Mouse (Mus musculus): ENCODE measurements around the gene Fxyd1. TPM values are rescaled to one million over a fixed set of nuclear protein-coding genes. Genes with fewer than 3 reads are reported as not detected.
A peak's percentile ranks its signal among the peaks of the same experiment; 100 is the strongest.

Gene Fxyd1
- polyA plus RNA-seq, 1 experiment from 2014 or later, result 76.3 TPM

- no peaks in the 10 kb centered on the region for H3K9me3 ChIP-seq (replicated peaks; ENCODE audit: low read length)
- DNase-seq (ENCODE audit: low spot score) (no peak), ATAC-seq (replicated peaks; ENCODE audit: low FRiP score, low read depth) (no peak)
- H3K4me3 ChIP-seq (replicated peaks; ENCODE audit: low read depth, low read length), result 0 out of 2 replicates have a peak overlapping the region, but pooled peaks have one; percentile 14
- no peak for TF ChIP-seq CTCF (IDR thresholded peaks at IDR 0.05; ENCODE audit: low read depth)
- no peak overlapping the region for H3K27ac ChIP-seq
- H3K4me2 ChIP-seq (ENCODE audit: low read length), result peak overlapping the region; percentile 41
- peaks cover 39% of the 10 kb centered on the region for H3K27me3 ChIP-seq (ENCODE audit: insufficient read depth, low read length)
- 3% methylated on average over 22 of the region's 22 CpGs for WGBS
- H3K9ac ChIP-seq (ENCODE audit: low read depth, low read length), result no peak overlapping the region
- no peaks in the 10 kb centered on the region for H3K36me3 ChIP-seq (ENCODE audit: insufficient read depth, low read length)
- peaks cover 19% of the 10 kb centered on the region for H3K4me1 ChIP-seq (replicated peaks; ENCODE audit: insufficient read depth, low read length)
These were observed 4.8 kb downstream of the Fxyd1 start for GRCm38 (mm10) chr7:31052251-31052635.

DNA sequence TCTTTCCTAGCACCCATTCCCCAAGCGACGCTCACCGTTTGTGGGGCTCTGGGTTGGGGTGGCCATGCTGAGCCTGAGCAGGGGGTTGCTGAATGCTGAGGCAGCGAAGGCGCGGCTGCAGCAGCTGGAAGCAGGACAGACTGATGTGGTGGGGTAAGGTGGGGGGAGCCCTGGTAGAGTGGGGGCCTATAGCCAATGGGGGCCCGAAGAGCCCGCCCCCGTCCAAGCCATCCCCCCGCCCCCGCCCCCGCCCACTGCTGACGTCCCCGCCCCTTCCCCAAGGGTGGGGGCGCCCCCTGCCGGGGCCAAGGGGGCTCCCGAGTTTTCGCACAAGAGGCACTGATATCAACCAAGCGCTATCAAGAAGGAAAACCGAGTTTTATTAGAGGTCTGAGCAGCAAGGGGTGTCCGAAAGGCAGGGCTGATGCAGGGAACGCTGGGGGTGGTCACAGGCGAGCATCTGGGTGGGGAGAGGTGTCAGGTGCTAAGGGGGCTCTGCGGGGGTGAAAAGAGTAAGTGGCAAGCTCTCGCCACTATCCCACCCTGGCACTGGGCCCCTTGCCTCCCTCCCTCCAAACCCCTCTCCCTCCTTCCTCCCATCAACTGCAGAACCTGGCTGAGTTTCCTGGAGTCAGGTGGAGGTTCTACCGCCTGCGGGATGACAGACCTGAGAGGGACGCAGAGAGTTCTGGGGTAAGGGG lies 5.5 kb downstream of the Fxyd1 start, which contains the start of gene Fxyd7:
TSS of gene Fxyd7 (minus strand) at position 147 of the 701 bp plus-strand sequence.
- H3K9me3 ChIP-seq (replicated peaks; ENCODE audit: low read length), result no peaks in the 10 kb centered on the region
- TF ChIP-seq CTCF (IDR thresholded peaks at IDR 0.05; ENCODE audit: low read depth), result no peak
- 4% methylated on average over 25 of the region's 28 CpGs for WGBS
- H3K36me3 ChIP-seq (ENCODE audit: insufficient read depth, low read length), result no peaks in the 10 kb centered on the region
- no peak within 1 kb of the TSS for H3K27ac ChIP-seq
- H3K4me3 ChIP-seq (replicated peaks; ENCODE audit: low read depth, low read length), result peak within 1 kb of the TSS; percentile 14; the same call in 1 of the 2 replicates
- peak within 1 kb of the TSS; percentile 41 for H3K4me2 ChIP-seq (ENCODE audit: low read length)
- ATAC-seq (replicated peaks; ENCODE audit: low FRiP score, low read depth), result no peak
- H3K27me3 ChIP-seq (ENCODE audit: insufficient read depth, low read length), result peaks cover 39% of the 10 kb centered on the region
- H3K9ac ChIP-seq (ENCODE audit: low read depth, low read length), result no peak within 1 kb of the TSS
- peaks cover 19% of the 10 kb centered on the region for H3K4me1 ChIP-seq (replicated peaks; ENCODE audit: insufficient read depth, low read length)
- DNase-seq (ENCODE audit: low spot score), result peak; percentile 13

GRCm38 (mm10) chr7:31050921-31051320 lies 6.1 kb downstream of the Fxyd1 start:
- Histone ChIP-seq H3K9ac (ENCODE audit: low read depth, low read length) (no peak overlapping the region), H3K27me3 (ENCODE audit: insufficient read depth, low read length) (peaks cover 39% of the 10 kb centered on the region), H3K36me3 (ENCODE audit: insufficient read depth, low read length) (no peaks in the 10 kb centered on the region), H3K4me1 (replicated peaks; ENCODE audit: insufficient read depth, low read length) (peaks cover 19% of the 10 kb centered on the region), H3K27ac (no peak overlapping the region), H3K9me3 (replicated peaks; ENCODE audit: low read length) (no peaks in the 10 kb centered on the region), H3K4me3 (replicated peaks; ENCODE audit: low read depth, low read length) (peak overlapping the region; percentile 10; the same call in 1 of the 2 replicates), H3K4me2 (ENCODE audit: low read length) (peak overlapping the region; percentile 41; the same call in 1 of the 2 replicates)
- 6% methylated on average over 9 of the region's 9 CpGs for WGBS
- ATAC-seq (replicated peaks; ENCODE audit: low FRiP score, low read depth) (no peak), DNase-seq (ENCODE audit: low spot score) (no peak)
- TF ChIP-seq CTCF (IDR thresholded peaks at IDR 0.05; ENCODE audit: low read depth), result no peak

- TF ChIP-seq CTCF (IDR thresholded peaks at IDR 0.05; ENCODE audit: low read depth), result no peak
- peaks cover 39% of the 10 kb centered on the region for H3K27me3 ChIP-seq (ENCODE audit: insufficient read depth, low read length)
- H3K4me3 ChIP-seq (replicated peaks; ENCODE audit: low read depth, low read length), result 0 out of 2 replicates have a peak overlapping the region, but pooled peaks have one; percentile 0
- H3K4me1 ChIP-seq (replicated peaks; ENCODE audit: insufficient read depth, low read length), result peaks cover 19% of the 10 kb centered on the region
- no peak overlapping the region for H3K9ac ChIP-seq (ENCODE audit: low read depth, low read length)
- H3K27ac ChIP-seq, result no peak overlapping the region
- no peak for ATAC-seq (replicated peaks; ENCODE audit: low FRiP score, low read depth)
- DNase-seq (ENCODE audit: low spot score), result no peak
- H3K36me3 ChIP-seq (ENCODE audit: insufficient read depth, low read length), result no peaks in the 10 kb centered on the region
- 0 out of 2 replicates have a peak overlapping the region, but pooled peaks have one; percentile 41 for H3K4me2 ChIP-seq (ENCODE audit: low read length)
- H3K9me3 ChIP-seq (replicated peaks; ENCODE audit: low read length), result no peaks in the 10 kb centered on the region
- WGBS, result 7% methylated on average over 6 of the region's 6 CpGs
These were observed 6.5 kb downstream of the Fxyd1 start for GRCm38 (mm10) chr7:31050487-31050886.

- Histone ChIP-seq H3K4me2 (ENCODE audit: low read length) (peak overlapping the region; percentile 25; the same call in 1 of the 2 replicates), H3K4me1 (replicated peaks; ENCODE audit: insufficient read depth, low read length) (peaks cover 19% of the 10 kb centered on the region), H3K27ac (no peak overlapping the region), H3K27me3 (ENCODE audit: insufficient read depth, low read length) (peaks cover 39% of the 10 kb centered on the region), H3K9ac (ENCODE audit: low read depth, low read length) (no peak overlapping the region), H3K4me3 (replicated peaks; ENCODE audit: low read depth, low read length) (0 out of 2 replicates have a peak overlapping the region, but pooled peaks have one; percentile 0), H3K36me3 (ENCODE audit: insufficient read depth, low read length) (no peaks in the 10 kb centered on the region), H3K9me3 (replicated peaks; ENCODE audit: low read length) (no peaks in the 10 kb centered on the region)
- DNase-seq (ENCODE audit: low spot score), result peak; percentile 17
- TF ChIP-seq CTCF (IDR thresholded peaks at IDR 0.05; ENCODE audit: low read depth), result no peak
- 2% methylated on average over 13 of the region's 15 CpGs for WGBS
- ATAC-seq (replicated peaks; ENCODE audit: low FRiP score, low read depth), result no peak
These were observed 7.1 kb downstream of the Fxyd1 start for GRCm38 (mm10) chr7:31049846-31050281.

- peaks cover 39% of the 10 kb centered on the region for H3K27me3 ChIP-seq (ENCODE audit: insufficient read depth, low read length)
- peak; percentile 27 for DNase-seq (ENCODE audit: low spot score)
- no peak for TF ChIP-seq CTCF (IDR thresholded peaks at IDR 0.05; ENCODE audit: low read depth)
- H3K4me1 ChIP-seq (replicated peaks; ENCODE audit: insufficient read depth, low read length), result peaks cover 19% of the 10 kb centered on the region
- H3K9me3 ChIP-seq (replicated peaks; ENCODE audit: low read length), result no peaks in the 10 kb centered on the region
- H3K9ac ChIP-seq (ENCODE audit: low read depth, low read length), result no peak overlapping the region
- WGBS, result 20% methylated on average over 5 of the region's 5 CpGs
- 0 out of 2 replicates have a peak overlapping the region, but pooled peaks have one; percentile 25 for H3K4me2 ChIP-seq (ENCODE audit: low read length)
- H3K4me3 ChIP-seq (replicated peaks; ENCODE audit: low read depth, low read length), result no peak overlapping the region
- ATAC-seq (replicated peaks; ENCODE audit: low FRiP score, low read depth), result no peak
- H3K36me3 ChIP-seq (ENCODE audit: insufficient read depth, low read length), result no peaks in the 10 kb centered on the region
- no peak overlapping the region for H3K27ac ChIP-seq
These were observed 7.7 kb downstream of the Fxyd1 start for GRCm38 (mm10) chr7:31049135-31049845.
